Mouse (Mus musculus) heart, postnatal 0 days (tissue): Measurements from ENCODE around the gene Lce3c. TPM values are rescaled to one million over a fixed set of nuclear protein-coding genes. Genes with fewer than 3 reads are reported as not detected.

Experiments used
- ATAC-seq: fragments of 200-750 bp; cut with Nextera tagmentation; 2 replicates; pipeline ENCODE4 v1.8.0; 2017; ENCODE audit warnings: low read depth, moderate number of reproducible peaks, moderate library complexity; ENCODE audit not compliant: insufficient read depth
- DNase-seq: peaks from one replicate; pipeline ENCODE4 v3.0.0-alpha.2; 2016; ENCODE audit warnings: low spot score
- H3K27ac ChIP-seq: fragments of 300-500 bp; sonication (generic); 2 replicates; pipeline ENCODE4 v1.5.1; 2014; ENCODE audit warnings: low read depth, mild to moderate bottlenecking
- H3K27me3 ChIP-seq: fragments of 300-500 bp; sonication (generic); 2 replicates; pipeline ENCODE4 v1.6.1; 2014; ENCODE audit warnings: low read length, mixed read lengths; ENCODE audit not compliant: control insufficient read depth, insufficient read depth
- H3K36me3 ChIP-seq: fragments of 300-500 bp; sonication (generic); replicated peaks from 2 replicates; pipeline ENCODE4 v1.6.1; 2014; ENCODE audit warnings: low read length, mixed read lengths; ENCODE audit not compliant: control insufficient read depth, insufficient read depth
- H3K4me1 ChIP-seq: fragments of 300-500 bp; sonication (generic); 2 replicates; pipeline ENCODE4 v1.6.1; 2014; ENCODE audit warnings: antibody characterized with exemption; ENCODE audit not compliant: control insufficient read depth, insufficient read depth
- H3K4me2 ChIP-seq: fragments of 300-500 bp; sonication (generic); 2 replicates; pipeline ENCODE4 v1.6.1; 2014; ENCODE audit warnings: low read depth, mild to moderate bottlenecking, low read length, moderate library complexity
- H3K4me3 ChIP-seq: fragments of 300-500 bp; sonication (generic); 2 replicates; pipeline ENCODE4 v1.5.1; 2014; ENCODE audit warnings: low read depth, low read length
- H3K9ac ChIP-seq: fragments of 300-500 bp; sonication (generic); replicated peaks from 2 replicates; pipeline ENCODE4 v1.6.1; 2014; ENCODE audit warnings: low read depth, low read length, mixed read lengths
- H3K9me3 ChIP-seq: fragments of 300-500 bp; sonication (generic); replicated peaks from 2 replicates; pipeline ENCODE4 v1.6.1; 2016; ENCODE audit warnings: low read length; ENCODE audit not compliant: control insufficient read depth
- CTCF ChIP-seq: IDR thresholded peaks from 2 replicates; pipeline ENCODE4 v1.5.1; 2016; ENCODE audit warnings: antibody characterized with exemption, control low read depth, low read depth
- EP300 ChIP-seq: IDR thresholded peaks from 2 replicates; pipeline ENCODE4 v1.6.1; 2016; ENCODE audit warnings: antibody characterized with exemption, low read depth
- WGBS: fragments of 180-500 bp; shearing (Covaris S2); extraction: QIAGEN DNeasy Blood & Tissue Kit; methylation state at CpG from one replicate; pipeline ENCODE4 v1.1.7; 2014; 5-methylcytosine and 5-hydroxymethylcytosine counted together
- polyA plus RNA-seq: library from polyadenylated mRNA; unstranded; fragments of >200 nt; fragmentation: Nextera tagmentation; extraction: Ambion mirVana; gene quantifications from 2 replicates; pipeline ENCODE4 v1.2.1, GENCODE M21; 2015
- total RNA-seq: library from RNA; depleted of rRNA; stranded (reverse); fragments of >200 nt; gene quantifications from 2 replicates; pipeline ENCODE4 v1.2.3, GENCODE M21; 2014; ENCODE audit warnings: low replicate concordance

Lce3c gene
- total and polyA plus RNA-seq, 2 experiments from 2014 or later: not detected

- Histone ChIP-seq H3K4me3 (no peak overlapping the region), H3K27me3 (no peaks in the 10 kb centered on the region), H3K4me2 (no peak overlapping the region), H3K9ac (no peak overlapping the region), H3K9me3 (no peaks in the 10 kb centered on the region), H3K4me1 (no peaks in the 10 kb centered on the region), H3K27ac (no peak overlapping the region), H3K36me3 (no peaks in the 10 kb centered on the region)
- DNase-seq: no peak
- TF ChIP-seq CTCF (peak; percentile 46), EP300 (no peak)
- WGBS: 51% methylated on average over 4 of the region's 4 CpGs
- no peak for ATAC-seq
These were observed 23.9 kb upstream of the Lce3c start for GRCm38 (mm10) chr3:92920364-92920763.

GRCm38 (mm10) chr3:92926130-92926529 is 18.2 kb upstream of the Lce3c start, which contains the start of gene Lce3a:
Lce3a (minus strand) TSS chr3:92926230.
- no peak within 1 kb of the TSS for H3K4me2 ChIP-seq
- 39% methylated on average over 2 of the region's 2 CpGs for WGBS
- no peak for ATAC-seq

GRCm38 (mm10) chr3:92932679-92933078 is 11.6 kb upstream of the Lce3c start, which contains the start of gene Lce3b:
Lce3b (plus strand) TSS chr3:92932979.
- Histone ChIP-seq H3K4me3 (no peak within 1 kb of the TSS), H3K9ac (no peak within 1 kb of the TSS), H3K4me2 (no peak within 1 kb of the TSS), H3K36me3 (no peaks in the 10 kb centered on the region), H3K27ac (no peak within 1 kb of the TSS), H3K9me3 (no peaks in the 10 kb centered on the region), H3K4me1 (no peaks in the 10 kb centered on the region), H3K27me3 (no peaks in the 10 kb centered on the region)
- 52% methylated on average over 2 of the region's 2 CpGs for WGBS
- DNase-seq (no peak), ATAC-seq (no peak)
- TF ChIP-seq CTCF (no peak), EP300 (no peak)

More at GRCm38 (mm10) chr3:92926130-92926529, 18.2 kb upstream of the Lce3c start, which contains the start of gene Lce3a:
- H3K27me3 ChIP-seq: no peaks in the 10 kb centered on the region
- H3K9ac ChIP-seq: no peak within 1 kb of the TSS
- no peak within 1 kb of the TSS for H3K27ac ChIP-seq
- TF ChIP-seq EP300 (no peak), CTCF (no peak)
- no peaks in the 10 kb centered on the region for H3K9me3 ChIP-seq
- no peak for DNase-seq
- no peak within 1 kb of the TSS for H3K4me3 ChIP-seq
- no peaks in the 10 kb centered on the region for H3K36me3 ChIP-seq
- no peaks in the 10 kb centered on the region for H3K4me1 ChIP-seq

GRCm38 (mm10) chr3:92957090-92957489 is 12.8 kb downstream of the Lce3c start, which contains the start of gene Lce3d:
Lce3d (plus strand) TSS chr3:92957390.
- no peak for TF ChIP-seq EP300
- TF ChIP-seq CTCF: no peak
- no peaks in the 10 kb centered on the region for H3K36me3 ChIP-seq
- WGBS: 94% methylated on average over 1 of the region's 1 CpGs
- no peak within 1 kb of the TSS for H3K4me3 ChIP-seq
- H3K27me3 ChIP-seq: no peaks in the 10 kb centered on the region
- H3K27ac ChIP-seq: no peak within 1 kb of the TSS
- no peak within 1 kb of the TSS for H3K9ac ChIP-seq
- DNase-seq (no peak), ATAC-seq (no peak)
- no peaks in the 10 kb centered on the region for H3K9me3 ChIP-seq
- no peak within 1 kb of the TSS for H3K4me2 ChIP-seq
- no peaks in the 10 kb centered on the region for H3K4me1 ChIP-seq

- no peaks in the 10 kb centered on the region for H3K36me3 ChIP-seq
- WGBS: 78% methylated on average over 2 of the region's 2 CpGs
- DNase-seq (no peak), ATAC-seq (no peak)
- no peaks in the 10 kb centered on the region for H3K4me1 ChIP-seq
- no peak within 1 kb of the TSS for H3K4me2 ChIP-seq
- no peak within 1 kb of the TSS for H3K27ac ChIP-seq
- no peak for TF ChIP-seq EP300
- no peak within 1 kb of the TSS for H3K9ac ChIP-seq
- H3K27me3 ChIP-seq: no peaks in the 10 kb centered on the region
- no peaks in the 10 kb centered on the region for H3K9me3 ChIP-seq
- no peak within 1 kb of the TSS for H3K4me3 ChIP-seq
These were observed 22.5 kb downstream of the Lce3c start, which contains the start of gene Lce3e for GRCm38 (mm10) chr3:92966761-92967160. Lce3e (plus strand) TSS chr3:92967061.

GRCm38 (mm10) chr3:92978484-92978883 is 34.2 kb downstream of the Lce3c start:
- Histone ChIP-seq H3K27ac (no peak overlapping the region), H3K9me3 (no peaks in the 10 kb centered on the region), H3K4me1 (no peaks in the 10 kb centered on the region), H3K27me3 (no peaks in the 10 kb centered on the region), H3K4me3 (no peak overlapping the region), H3K36me3 (no peaks in the 10 kb centered on the region), H3K9ac (no peak overlapping the region), H3K4me2 (no peak overlapping the region)
- 69% methylated on average over 2 of the region's 2 CpGs for WGBS
- no peak for TF ChIP-seq CTCF
- no peak for TF ChIP-seq EP300
- DNase-seq (no peak), ATAC-seq (no peak)
